Mouse (Mus musculus) gonadal fat pad, adult 2 months (tissue): Measurements from ENCODE around the gene Oscp1. TPM values are rescaled to one million over a fixed set of nuclear protein-coding genes. Genes with fewer than 3 reads are reported as not detected.

Experiments used
- DNase-seq: peaks from one replicate; pipeline ENCODE4 v3.0.0-alpha.2; 2012; ENCODE audit warnings: low read depth
- polyA plus RNA-seq: library from polyadenylated mRNA; depleted of rRNA; stranded (reverse); fragments of >200 nt; gene quantifications from 2 replicates; pipeline ENCODE4 v1.2.3, GENCODE M21; 2012

Gene Oscp1
- polyA plus RNA-seq, 1 experiment, result 5.7 TPM

GRCm38 (mm10) chr4:126110374-126111152 is 52.2 kb downstream of the Oscp1 start:
- no peak for DNase-seq

DNA sequence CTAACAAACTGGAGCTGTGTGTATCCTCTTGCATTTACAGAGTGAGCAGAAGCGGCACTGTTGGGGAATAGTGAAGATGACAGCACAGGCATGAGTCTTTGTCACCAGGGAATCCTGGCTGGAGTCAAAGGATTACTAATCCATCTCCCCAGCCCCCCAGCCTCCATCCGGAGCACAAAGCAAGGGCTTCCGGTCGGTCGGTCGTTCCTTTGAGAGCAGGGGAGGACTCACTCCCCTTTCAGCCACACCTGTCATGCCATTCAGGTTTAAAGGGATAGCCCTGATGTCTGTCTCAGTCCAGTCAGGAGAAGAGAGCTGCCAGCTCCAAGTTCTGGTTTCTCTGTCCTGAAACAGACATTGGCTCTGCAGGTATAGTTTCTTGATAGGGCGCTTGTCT is 52.8 kb downstream of the Oscp1 start:
- no peak for DNase-seq

DNA sequence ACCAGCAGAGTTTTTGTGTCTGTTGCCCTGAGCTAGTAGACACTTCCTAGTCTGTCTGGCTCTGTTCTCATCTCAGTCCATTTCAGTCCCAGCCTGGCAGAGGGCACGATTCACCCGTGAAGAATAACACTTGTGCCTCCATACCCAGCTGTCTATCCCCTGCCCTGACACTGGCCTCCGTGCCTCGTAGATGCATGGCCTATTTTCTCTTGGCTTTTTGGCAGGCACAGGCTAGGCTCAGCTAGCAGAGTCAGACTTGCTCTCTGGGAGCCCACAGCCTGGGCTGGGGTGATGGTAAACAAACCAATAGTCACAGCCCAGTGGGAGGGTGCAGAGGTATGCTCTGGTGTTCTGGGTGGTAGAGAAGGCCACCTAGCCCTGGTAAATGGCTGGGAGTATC is 54.9 kb downstream of the Oscp1 start:
- DNase-seq, result no peak

- no peak for DNase-seq
Measured at GRCm38 (mm10) chr4:126113943-126114342, 55.6 kb downstream of the Oscp1 start.

- DNase-seq, result no peak
Measured at GRCm38 (mm10) chr4:126115411-126115810, 57.0 kb downstream of the Oscp1 start.

DNA sequence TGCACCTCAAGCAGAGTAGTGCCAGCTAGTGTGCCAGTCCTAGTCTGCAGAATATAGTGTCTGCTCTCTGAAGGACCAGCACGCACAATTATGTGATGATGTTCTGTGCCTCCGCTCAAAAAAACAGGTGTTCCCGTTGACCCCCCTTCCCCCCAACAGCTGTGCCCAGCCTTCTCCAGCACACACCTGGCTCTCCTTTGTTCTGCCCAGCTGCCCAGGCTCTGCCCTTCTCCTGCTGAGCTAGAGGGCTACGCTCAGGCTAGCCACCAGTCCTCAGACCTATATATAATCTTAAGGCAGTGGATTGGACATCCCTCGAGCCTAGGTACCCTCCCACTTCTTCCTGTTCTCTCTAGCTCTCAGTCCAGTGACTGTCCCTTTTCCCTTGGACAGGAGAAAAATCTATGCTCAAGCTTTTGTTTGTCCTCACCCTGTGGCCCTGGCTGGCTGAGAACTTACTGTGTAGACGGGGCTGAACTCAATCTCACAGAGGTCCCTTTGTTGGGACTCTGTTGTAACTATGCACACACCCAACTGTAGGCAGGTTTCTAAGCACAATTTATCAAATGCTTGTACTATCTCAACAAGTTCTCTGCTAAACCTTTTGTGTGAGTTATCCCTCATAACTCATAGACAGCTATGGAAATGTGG is 57.6 kb downstream of the Oscp1 start:
- DNase-seq, result no peak

DNA sequence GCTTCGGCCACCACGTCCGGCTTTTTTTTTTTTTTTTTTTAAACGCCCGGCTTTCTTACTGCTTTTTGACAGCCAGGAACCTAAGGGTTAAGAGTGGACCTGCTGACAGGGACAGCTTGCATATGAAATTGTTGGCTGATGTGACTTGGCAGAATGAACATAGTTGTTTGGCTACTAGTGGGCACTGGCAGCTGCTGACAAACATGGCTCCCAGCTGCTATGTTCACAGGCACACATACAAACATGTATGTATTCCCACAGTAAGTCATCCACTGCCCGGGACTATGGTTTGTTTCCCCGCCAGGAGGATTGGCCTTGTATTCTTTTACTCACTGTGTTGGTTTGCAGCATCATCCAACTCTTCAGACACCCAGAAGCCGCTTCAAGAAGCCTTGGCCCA is 58.8 kb downstream of the Oscp1 start:
- DNase-seq, result no peak

DNA sequence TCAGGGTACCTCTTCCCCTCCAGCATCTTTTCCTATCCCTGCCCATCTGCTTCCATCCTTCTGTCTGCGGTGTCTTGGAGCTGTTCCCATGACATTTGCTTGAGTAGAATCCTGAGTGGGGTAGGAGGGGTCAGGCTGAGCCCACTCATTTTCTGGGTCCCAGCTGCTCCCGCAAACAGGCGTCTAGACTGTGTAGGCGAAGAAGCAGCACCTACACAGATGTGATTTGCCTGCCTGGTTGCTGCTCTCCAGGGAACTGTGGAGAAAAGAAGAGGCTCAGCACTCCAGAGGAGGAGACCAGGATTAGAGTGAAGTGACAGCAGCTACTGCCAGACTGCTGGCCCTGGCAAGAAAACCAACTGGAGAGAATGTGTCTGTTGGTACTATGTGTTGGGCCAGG is 60.3 kb downstream of the Oscp1 start:
- no peak for DNase-seq

- no peak for DNase-seq
Measured at GRCm38 (mm10) chr4:126119051-126119450, 60.7 kb downstream of the Oscp1 start.

DNA sequence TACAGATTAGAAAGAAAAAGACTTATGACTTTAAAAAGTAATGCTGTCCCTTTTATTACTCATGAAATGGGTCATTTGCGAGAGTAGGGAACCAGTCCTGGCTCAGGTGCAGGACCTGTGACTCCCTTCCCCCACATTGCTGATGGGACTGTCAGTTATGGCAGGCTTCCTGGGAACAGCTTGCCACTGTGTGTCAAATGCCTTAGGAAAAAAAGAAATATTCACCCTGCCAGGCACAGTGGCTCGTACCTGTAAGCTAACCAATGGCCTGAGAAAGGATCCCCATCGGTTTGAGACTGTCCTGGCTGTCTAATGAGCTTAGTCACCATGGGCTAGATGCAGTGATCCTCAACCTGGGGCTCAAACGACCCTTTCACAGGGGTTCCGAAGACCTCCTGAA is 61.7 kb downstream of the Oscp1 start:
- DNase-seq, result no peak

DNA sequence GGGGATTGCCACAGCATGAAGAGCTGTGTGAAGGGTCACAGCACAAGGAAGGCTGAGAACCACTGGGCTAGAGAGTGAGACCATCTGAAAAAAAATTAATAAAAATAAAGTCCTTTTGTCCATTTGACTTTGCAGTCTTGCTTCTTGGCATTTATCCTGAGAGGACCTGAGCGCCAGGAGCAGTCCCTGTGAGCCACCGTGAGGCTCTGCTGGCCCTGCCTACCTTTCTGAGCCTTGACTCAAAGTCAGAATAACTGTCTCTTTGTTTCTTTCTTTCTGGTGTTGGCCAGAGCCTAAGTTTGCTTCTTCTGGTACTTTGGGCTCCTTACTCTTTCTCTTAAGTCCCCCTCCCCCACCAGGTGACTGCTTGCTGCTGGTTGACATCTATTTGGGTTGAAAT is 62.1 kb downstream of the Oscp1 start:
- DNase-seq, result no peak

DNA sequence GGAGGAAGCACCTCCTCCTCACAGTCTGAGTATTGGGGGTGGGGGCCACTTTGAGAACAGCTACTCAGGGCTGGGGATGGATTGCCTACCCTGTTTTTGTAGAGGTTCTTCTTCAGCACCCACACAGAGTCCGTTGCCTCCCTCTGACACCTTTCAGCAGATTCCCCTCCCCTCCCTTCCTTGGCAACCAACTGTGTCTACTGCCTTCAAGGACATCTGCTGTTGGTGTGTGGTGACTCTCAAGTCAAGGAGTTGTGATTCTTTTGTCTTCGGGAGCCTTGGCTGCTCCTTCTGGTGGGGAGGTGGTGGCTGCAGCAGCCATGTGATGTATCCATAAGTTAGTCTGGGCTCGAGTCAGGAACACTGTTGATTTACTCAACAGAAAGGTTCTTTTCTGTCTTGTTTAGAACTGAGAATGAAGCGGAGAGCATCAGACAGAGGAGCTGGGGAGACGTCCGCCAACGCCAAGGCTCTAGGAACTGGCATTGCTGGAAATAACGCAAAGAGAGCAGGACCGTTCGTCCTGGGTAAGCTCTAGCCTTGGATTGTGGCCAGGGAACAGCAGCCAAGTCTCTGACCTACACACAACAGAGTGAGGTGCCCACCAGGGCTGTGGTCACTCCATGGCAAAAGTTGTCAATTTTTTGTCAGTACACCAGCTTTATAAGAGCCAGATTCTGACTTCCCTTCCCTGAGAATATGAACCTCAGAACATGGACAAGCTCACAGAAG is 65.1 kb downstream of the Oscp1 start:
- DNase-seq, result no peak

- no peak for DNase-seq
Measured at GRCm38 (mm10) chr4:126130502-126130901, 72.1 kb downstream of the Oscp1 start.

GRCm38 (mm10) chr4:126131290-126132121 is 73.1 kb downstream of the Oscp1 start:
- DNase-seq, result no peak

DNA sequence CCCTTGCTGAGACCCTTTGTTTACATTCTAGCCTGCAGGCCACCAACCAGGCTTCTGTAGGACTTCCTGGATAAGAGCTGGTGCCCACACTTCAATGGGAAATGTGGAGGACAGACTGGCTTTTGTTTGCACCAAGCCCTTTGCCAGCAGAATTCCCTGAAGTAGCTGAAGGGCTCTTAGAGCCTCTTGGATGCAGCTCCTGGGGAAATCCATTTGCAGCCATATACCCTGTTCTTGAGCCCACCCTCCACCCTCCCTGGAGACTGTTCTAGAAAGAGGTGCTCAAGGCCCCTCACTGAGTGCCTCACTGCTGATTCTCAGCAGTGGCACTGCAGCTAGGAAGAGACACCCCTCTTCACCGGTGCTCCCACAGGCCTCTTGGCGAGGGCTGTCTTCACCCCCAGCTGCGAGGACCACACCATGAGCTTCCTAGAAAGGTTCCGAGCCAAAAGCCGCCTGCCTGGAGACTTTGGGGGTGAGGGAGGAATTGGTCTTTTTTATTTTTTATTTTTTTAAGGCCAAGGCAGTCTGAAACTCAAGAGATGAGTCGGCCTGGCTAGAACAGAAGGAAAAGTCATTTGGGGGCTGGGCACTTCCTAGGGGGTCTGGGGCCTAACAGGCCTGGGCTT is 74.4 kb downstream of the Oscp1 start:
- DNase-seq, result no peak

DNA sequence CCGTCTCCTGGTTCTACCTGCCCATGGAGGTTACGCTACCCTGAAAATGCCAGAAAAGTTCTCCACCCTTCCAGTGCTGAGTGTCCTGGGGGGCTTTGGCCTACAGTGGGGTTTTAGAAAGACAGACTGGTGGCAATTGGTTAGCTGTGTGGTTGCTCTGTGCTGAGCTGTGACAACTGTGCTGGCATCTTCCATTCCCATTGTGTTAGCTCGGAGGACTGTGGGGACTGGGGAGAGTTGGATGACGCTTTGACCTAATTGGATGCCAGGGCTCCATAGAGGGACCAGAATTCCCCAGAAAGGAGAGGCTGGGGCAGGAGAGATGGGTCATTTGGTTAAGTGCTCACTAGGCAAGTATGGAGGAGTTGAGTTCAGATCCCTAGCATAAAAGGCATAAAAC is 75.9 kb downstream of the Oscp1 start:
- no peak for DNase-seq

- DNase-seq, result no peak
Measured at GRCm38 (mm10) chr4:126134639-126135038, 76.3 kb downstream of the Oscp1 start.

- DNase-seq, result no peak
Measured at GRCm38 (mm10) chr4:126137773-126138172, 79.4 kb downstream of the Oscp1 start.

DNA sequence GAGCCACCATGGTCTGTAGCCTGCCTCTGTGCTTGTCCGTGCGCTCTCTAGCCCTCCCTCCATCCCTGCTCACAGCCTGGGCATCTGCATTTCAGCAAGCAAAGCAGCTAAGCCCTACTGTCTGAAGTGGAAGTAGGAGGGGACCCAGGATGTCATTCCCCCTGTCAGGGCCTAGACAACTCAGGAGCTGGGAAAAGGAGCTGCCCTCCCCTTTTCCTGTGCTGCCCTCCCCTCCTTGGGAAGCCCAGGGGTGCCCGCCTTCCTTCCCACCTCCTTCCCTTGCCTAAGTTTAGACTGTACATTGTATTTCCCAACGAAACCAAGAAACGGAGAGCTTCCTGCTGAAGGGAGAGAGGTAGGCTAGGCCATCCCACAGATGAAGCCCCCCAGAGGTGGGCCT is 82.7 kb downstream of the Oscp1 start:
- no peak for DNase-seq
